Mouse (Mus musculus): Measurements from ENCODE around the gene Dcaf4. TPM values are rescaled to one million over a fixed set of nuclear protein-coding genes. Genes with fewer than 3 reads are reported as not detected.

The Dcaf4 gene
- polyA plus RNA-seq (2014; fragmentation: Nextera tagmentation; extraction: Ambion mirVana): 39.9 and 47.1 TPM in 2 replicates

- ATAC-seq (ENCODE audit: low read depth): peak; percentile 99
- Histone ChIP-seq H3K36me3 (ENCODE audit: control insufficient read depth, insufficient read depth, low read length) (no peaks in the 10 kb centered on the region), H3K27ac (ENCODE audit: low read depth, low read length) (no peak within 1 kb of the TSS), H3K4me3 (ENCODE audit: low read depth, low read length) (peak within 1 kb of the TSS; percentile 46), H3K9me3 (ENCODE audit: control insufficient read depth, low read length) (no peaks in the 10 kb centered on the region), H3K9ac (replicated peaks; ENCODE audit: low read depth, low read length) (peak within 1 kb of the TSS; percentile 59), H3K4me2 (ENCODE audit: low read depth, low read length) (peak within 1 kb of the TSS; percentile 65), H3K27me3 (ENCODE audit: control insufficient read depth, insufficient read depth, low read length) (no peaks in the 10 kb centered on the region), H3K4me1 (ENCODE audit: control insufficient read depth, insufficient read depth, low read length) (peaks cover 3% of the 10 kb centered on the region; the same call in 1 of the 2 replicates)
- WGBS: under 1% methylated on average over 32 of the region's 32 CpGs
Observed at GRCm38 (mm10) chr12:83520311-83520890, at the start of gene Dcaf4. TSS of gene Dcaf4 (plus strand) at chr12:83520466.

GRCm38 (mm10) chr12:83471760-83472159 lies 48.5 kb upstream of the Dcaf4 start:
- Histone ChIP-seq H3K4me3 (ENCODE audit: low read depth, low read length) (no peak overlapping the region), H3K27ac (ENCODE audit: low read depth, low read length) (no peak overlapping the region), H3K4me2 (ENCODE audit: low read depth, low read length) (no peak overlapping the region), H3K27me3 (ENCODE audit: control insufficient read depth, insufficient read depth, low read length) (no peaks in the 10 kb centered on the region), H3K36me3 (ENCODE audit: control insufficient read depth, insufficient read depth, low read length) (no peaks in the 10 kb centered on the region), H3K4me1 (ENCODE audit: control insufficient read depth, insufficient read depth, low read length) (peaks cover 3% of the 10 kb centered on the region), H3K9ac (replicated peaks; ENCODE audit: low read depth, low read length) (no peak overlapping the region), H3K9me3 (ENCODE audit: control insufficient read depth, low read length) (no peaks in the 10 kb centered on the region)
- no peak for ATAC-seq (ENCODE audit: low read depth)
- 82% methylated on average over 7 of the region's 7 CpGs for WGBS

GRCm38 (mm10) chr12:83473987-83474600 lies 46.2 kb upstream of the Dcaf4 start:
- H3K4me3 ChIP-seq (ENCODE audit: low read depth, low read length): no peak overlapping the region
- H3K9ac ChIP-seq (replicated peaks; ENCODE audit: low read depth, low read length): no peak overlapping the region
- no peaks in the 10 kb centered on the region for H3K36me3 ChIP-seq (ENCODE audit: control insufficient read depth, insufficient read depth, low read length)
- H3K4me1 ChIP-seq (ENCODE audit: control insufficient read depth, insufficient read depth, low read length): peaks cover 3% of the 10 kb centered on the region; the same call in 1 of the 2 replicates
- H3K9me3 ChIP-seq (ENCODE audit: control insufficient read depth, low read length): no peaks in the 10 kb centered on the region
- WGBS: 45% methylated on average over 5 of the region's 5 CpGs
- ATAC-seq (ENCODE audit: low read depth): no peak
- H3K4me2 ChIP-seq (ENCODE audit: low read depth, low read length): no peak overlapping the region
- no peaks in the 10 kb centered on the region for H3K27me3 ChIP-seq (ENCODE audit: control insufficient read depth, insufficient read depth, low read length)
- no peak overlapping the region for H3K27ac ChIP-seq (ENCODE audit: low read depth, low read length)

GRCm38 (mm10) chr12:83475419-83475818 lies 44.8 kb upstream of the Dcaf4 start:
- peaks cover 3% of the 10 kb centered on the region; the same call in 1 of the 2 replicates for H3K4me1 ChIP-seq (ENCODE audit: control insufficient read depth, insufficient read depth, low read length)
- no peak overlapping the region for H3K4me3 ChIP-seq (ENCODE audit: low read depth, low read length)
- no peak overlapping the region for H3K9ac ChIP-seq (replicated peaks; ENCODE audit: low read depth, low read length)
- 29% methylated on average over 6 of the region's 6 CpGs for WGBS
- no peak overlapping the region for H3K27ac ChIP-seq (ENCODE audit: low read depth, low read length)
- no peaks in the 10 kb centered on the region for H3K9me3 ChIP-seq (ENCODE audit: control insufficient read depth, low read length)
- no peaks in the 10 kb centered on the region for H3K27me3 ChIP-seq (ENCODE audit: control insufficient read depth, insufficient read depth, low read length)
- no peak overlapping the region for H3K4me2 ChIP-seq (ENCODE audit: low read depth, low read length)
- H3K36me3 ChIP-seq (ENCODE audit: control insufficient read depth, insufficient read depth, low read length): no peaks in the 10 kb centered on the region
- 0 out of 2 replicates have a peak, but pooled peaks have one; percentile 58 for ATAC-seq (ENCODE audit: low read depth)

GRCm38 (mm10) chr12:83476277-83476676 lies 44.0 kb upstream of the Dcaf4 start:
- Histone ChIP-seq H3K4me3 (ENCODE audit: low read depth, low read length) (no peak overlapping the region), H3K9ac (replicated peaks; ENCODE audit: low read depth, low read length) (no peak overlapping the region), H3K36me3 (ENCODE audit: control insufficient read depth, insufficient read depth, low read length) (no peaks in the 10 kb centered on the region), H3K9me3 (ENCODE audit: control insufficient read depth, low read length) (no peaks in the 10 kb centered on the region), H3K27me3 (ENCODE audit: control insufficient read depth, insufficient read depth, low read length) (no peaks in the 10 kb centered on the region), H3K4me1 (ENCODE audit: control insufficient read depth, insufficient read depth, low read length) (peaks cover 3% of the 10 kb centered on the region; the same call in 1 of the 2 replicates), H3K27ac (ENCODE audit: low read depth, low read length) (no peak overlapping the region), H3K4me2 (ENCODE audit: low read depth, low read length) (no peak overlapping the region)
- peak; percentile 41; the same call in 1 of the 2 replicates for ATAC-seq (ENCODE audit: low read depth)
- 34% methylated on average over 10 of the region's 10 CpGs for WGBS

GRCm38 (mm10) chr12:83479140-83479539 lies 41.1 kb upstream of the Dcaf4 start:
- Histone ChIP-seq H3K4me2 (ENCODE audit: low read depth, low read length) (no peak overlapping the region), H3K27me3 (ENCODE audit: control insufficient read depth, insufficient read depth, low read length) (no peaks in the 10 kb centered on the region), H3K36me3 (ENCODE audit: control insufficient read depth, insufficient read depth, low read length) (no peaks in the 10 kb centered on the region), H3K9ac (replicated peaks; ENCODE audit: low read depth, low read length) (no peak overlapping the region), H3K4me1 (ENCODE audit: control insufficient read depth, insufficient read depth, low read length) (peaks cover 3% of the 10 kb centered on the region; the same call in 1 of the 2 replicates), H3K4me3 (ENCODE audit: low read depth, low read length) (no peak overlapping the region), H3K9me3 (ENCODE audit: control insufficient read depth, low read length) (no peaks in the 10 kb centered on the region), H3K27ac (ENCODE audit: low read depth, low read length) (no peak overlapping the region)
- WGBS: 88% methylated on average over 1 of the region's 1 CpGs
- no peak for ATAC-seq (ENCODE audit: low read depth)

- no peak overlapping the region for H3K4me3 ChIP-seq (ENCODE audit: low read depth, low read length)
- H3K27ac ChIP-seq (ENCODE audit: low read depth, low read length): no peak overlapping the region
- ATAC-seq (ENCODE audit: low read depth): no peak
- no peaks in the 10 kb centered on the region for H3K36me3 ChIP-seq (ENCODE audit: control insufficient read depth, insufficient read depth, low read length)
- peaks cover 10% of the 10 kb centered on the region; the same call in 1 of the 2 replicates for H3K4me1 ChIP-seq (ENCODE audit: control insufficient read depth, insufficient read depth, low read length)
- H3K27me3 ChIP-seq (ENCODE audit: control insufficient read depth, insufficient read depth, low read length): no peaks in the 10 kb centered on the region
- H3K4me2 ChIP-seq (ENCODE audit: low read depth, low read length): no peak overlapping the region
- no peaks in the 10 kb centered on the region for H3K9me3 ChIP-seq (ENCODE audit: control insufficient read depth, low read length)
- 70% methylated on average over 7 of the region's 7 CpGs for WGBS
- no peak overlapping the region for H3K9ac ChIP-seq (replicated peaks; ENCODE audit: low read depth, low read length)
Observed at GRCm38 (mm10) chr12:83479818-83480401, 40.4 kb upstream of the Dcaf4 start.

GRCm38 (mm10) chr12:83481439-83481838 lies 38.8 kb upstream of the Dcaf4 start:
- Histone ChIP-seq H3K27me3 (ENCODE audit: control insufficient read depth, insufficient read depth, low read length) (no peaks in the 10 kb centered on the region), H3K9ac (replicated peaks; ENCODE audit: low read depth, low read length) (no peak overlapping the region), H3K4me3 (ENCODE audit: low read depth, low read length) (no peak overlapping the region), H3K4me1 (ENCODE audit: control insufficient read depth, insufficient read depth, low read length) (peaks cover 11% of the 10 kb centered on the region; the same call in 1 of the 2 replicates), H3K9me3 (ENCODE audit: control insufficient read depth, low read length) (no peaks in the 10 kb centered on the region), H3K4me2 (ENCODE audit: low read depth, low read length) (no peak overlapping the region), H3K36me3 (ENCODE audit: control insufficient read depth, insufficient read depth, low read length) (no peaks in the 10 kb centered on the region), H3K27ac (ENCODE audit: low read depth, low read length) (no peak overlapping the region)
- ATAC-seq (ENCODE audit: low read depth): no peak
- WGBS: 35% methylated on average over 4 of the region's 4 CpGs

- WGBS: 80% methylated on average over 5 of the region's 5 CpGs
- Histone ChIP-seq H3K9me3 (ENCODE audit: control insufficient read depth, low read length) (no peaks in the 10 kb centered on the region), H3K36me3 (ENCODE audit: control insufficient read depth, insufficient read depth, low read length) (no peaks in the 10 kb centered on the region), H3K27me3 (ENCODE audit: control insufficient read depth, insufficient read depth, low read length) (no peaks in the 10 kb centered on the region), H3K27ac (ENCODE audit: low read depth, low read length) (no peak overlapping the region), H3K9ac (replicated peaks; ENCODE audit: low read depth, low read length) (no peak overlapping the region), H3K4me3 (ENCODE audit: low read depth, low read length) (no peak overlapping the region), H3K4me2 (ENCODE audit: low read depth, low read length) (no peak overlapping the region), H3K4me1 (ENCODE audit: control insufficient read depth, insufficient read depth, low read length) (peaks cover 17% of the 10 kb centered on the region; the same call in 1 of the 2 replicates)
- ATAC-seq (ENCODE audit: low read depth): no peak
Observed at GRCm38 (mm10) chr12:83483653-83484052, 36.6 kb upstream of the Dcaf4 start.

Measured in neural tube, embryonic 14.5 days (tissue).